Mouse (Mus musculus) cortical plate, adult 2 months (tissue): ENCODE data around the gene Zc3h12a. TPM values are rescaled to one million over a fixed set of nuclear protein-coding genes. Genes with fewer than 3 reads are reported as not detected.

Source experiments
- H3K27ac ChIP-seq: fragments of 200-500 bp; 2 replicates; pipeline ENCODE4 v1.5.1; 2012; ENCODE audit warnings: low read length, control low read depth, inconsistent platforms; ENCODE audit not compliant: insufficient read depth
- H3K4me1 ChIP-seq: fragments of 200-500 bp; 2 replicates; pipeline ENCODE4 v1.6.1; 2011; ENCODE audit warnings: low read length; ENCODE audit not compliant: control insufficient read depth, insufficient read depth
- H3K4me3 ChIP-seq: fragments of 200-500 bp; 2 replicates; pipeline ENCODE4 v1.5.1; 2011; ENCODE audit warnings: mild to moderate bottlenecking, low read length, control low read depth; ENCODE audit not compliant: insufficient read depth
- CTCF ChIP-seq: fragments of 200-500 bp; IDR thresholded peaks from 2 replicates; pipeline ENCODE4 v1.5.1; 2011; ENCODE audit warnings: mild to moderate bottlenecking, control low read depth, low read length; ENCODE audit not compliant: insufficient read depth; ENCODE audit errors: extremely low read depth
- POLR2A ChIP-seq: fragments of 200-500 bp; IDR thresholded peaks from 2 replicates; pipeline ENCODE4 v1.6.1; 2011; ENCODE audit warnings: mild to moderate bottlenecking, low read length, control low read depth; ENCODE audit not compliant: insufficient read depth; ENCODE audit errors: extremely low read depth
- polyA plus RNA-seq: library from polyadenylated mRNA; depleted of rRNA; stranded (reverse); fragments of >200 nt; gene quantifications from 2 replicates; pipeline ENCODE4 v1.2.3, GENCODE M21; 2012

Zc3h12a gene
- polyA plus RNA-seq, 1 experiment: 1.5 TPM

- TF ChIP-seq POLR2A (no peak), CTCF (no peak)
- Histone ChIP-seq H3K27ac (no peak overlapping the region), H3K4me1 (no peaks in the 10 kb centered on the region), H3K4me3 (no peak overlapping the region)
Observed at GRCm38 (mm10) chr4:125161392-125161791, 33.8 kb upstream of the Zc3h12a start.

GRCm38 (mm10) chr4:125160951-125161331, 33.3 kb upstream of the Zc3h12a start:
- Histone ChIP-seq H3K4me1 (no peaks in the 10 kb centered on the region), H3K4me3 (no peak overlapping the region), H3K27ac (no peak overlapping the region)
- TF ChIP-seq CTCF: no peak
- TF ChIP-seq POLR2A: no peak

GRCm38 (mm10) chr4:125160320-125160950, 32.8 kb upstream of the Zc3h12a start:
- Histone ChIP-seq H3K4me1 (no peaks in the 10 kb centered on the region), H3K4me3 (no peak overlapping the region), H3K27ac (no peak overlapping the region)
- no peak for TF ChIP-seq POLR2A
- peak; percentile 96 for TF ChIP-seq CTCF

DNA sequence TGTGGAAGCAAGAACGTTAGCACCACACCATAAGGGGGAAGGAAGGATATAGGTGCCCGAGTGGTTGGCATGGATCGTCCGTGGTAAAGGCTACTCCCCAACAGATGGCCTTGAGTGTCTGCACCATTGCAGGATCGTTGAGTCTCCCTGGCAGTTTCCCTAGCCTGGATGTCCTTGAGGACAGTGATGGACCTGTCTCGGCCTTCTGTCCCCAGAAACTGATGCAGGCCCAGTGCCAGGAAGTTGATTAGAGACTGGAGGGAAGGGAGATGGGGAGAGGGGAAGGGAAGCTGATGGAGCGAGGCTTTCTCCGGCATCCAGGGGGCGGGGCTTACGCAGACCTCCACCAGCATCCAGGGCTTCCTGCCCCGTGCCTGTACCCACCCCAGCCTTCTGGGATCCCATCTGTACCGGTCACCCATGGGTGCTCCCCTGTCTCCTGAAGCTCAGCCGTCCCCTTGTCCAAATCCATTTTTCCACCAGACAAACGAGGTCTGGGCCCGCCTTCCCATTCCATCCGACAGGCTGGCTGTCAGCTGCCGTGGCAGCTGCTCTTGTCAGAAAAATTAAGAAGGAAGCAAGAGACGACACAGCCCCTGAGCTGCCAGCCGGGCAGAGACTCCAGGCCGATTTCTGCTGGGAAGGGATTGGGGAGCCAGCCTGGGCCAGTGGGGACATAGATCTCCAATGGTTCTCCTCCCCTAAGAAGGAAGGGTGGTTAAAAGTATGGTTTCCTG, 31.1 kb upstream of the Zc3h12a start:
- TF ChIP-seq POLR2A (no peak), CTCF (no peak)
- Histone ChIP-seq H3K4me3 (no peak overlapping the region), H3K27ac (no peak overlapping the region), H3K4me1 (no peaks in the 10 kb centered on the region)

DNA sequence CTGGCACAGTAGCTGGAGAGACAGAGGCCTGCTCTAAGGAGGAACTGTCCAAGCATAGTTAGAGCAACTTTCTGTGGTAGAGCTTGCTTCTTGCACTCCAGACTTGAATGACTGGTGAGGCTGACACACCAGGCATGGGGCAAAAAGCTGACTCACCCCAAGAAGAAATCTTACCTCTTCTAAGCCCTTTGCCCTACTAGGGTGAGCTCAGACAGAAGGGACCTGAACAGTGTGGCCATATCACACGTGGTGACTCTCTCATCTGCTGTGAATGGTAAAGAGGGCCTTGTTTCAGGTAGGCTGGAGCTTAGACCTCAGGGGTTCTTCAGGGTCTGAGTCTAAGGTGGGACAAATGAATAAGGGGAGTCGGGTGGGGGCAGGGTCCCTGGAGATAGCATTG, 30.4 kb upstream of the Zc3h12a start:
- no peak overlapping the region for H3K27ac ChIP-seq
- no peak overlapping the region for H3K4me3 ChIP-seq
- no peaks in the 10 kb centered on the region for H3K4me1 ChIP-seq
- TF ChIP-seq POLR2A: no peak
- no peak for TF ChIP-seq CTCF

GRCm38 (mm10) chr4:125157322-125157721, 29.7 kb upstream of the Zc3h12a start:
- Histone ChIP-seq H3K4me1 (no peaks in the 10 kb centered on the region), H3K27ac (no peak overlapping the region), H3K4me3 (no peak overlapping the region)
- TF ChIP-seq POLR2A (no peak), CTCF (no peak)

- Histone ChIP-seq H3K27ac (no peak overlapping the region), H3K4me1 (no peaks in the 10 kb centered on the region), H3K4me3 (no peak overlapping the region)
- TF ChIP-seq POLR2A (no peak), CTCF (no peak)
Observed at GRCm38 (mm10) chr4:125155646-125156045, 28.0 kb upstream of the Zc3h12a start.

- no peaks in the 10 kb centered on the region for H3K4me1 ChIP-seq
- H3K4me3 ChIP-seq: no peak overlapping the region
- H3K27ac ChIP-seq: no peak overlapping the region
- TF ChIP-seq CTCF: no peak
- no peak for TF ChIP-seq POLR2A
Observed at GRCm38 (mm10) chr4:125153659-125154241, 26.1 kb upstream of the Zc3h12a start.

DNA sequence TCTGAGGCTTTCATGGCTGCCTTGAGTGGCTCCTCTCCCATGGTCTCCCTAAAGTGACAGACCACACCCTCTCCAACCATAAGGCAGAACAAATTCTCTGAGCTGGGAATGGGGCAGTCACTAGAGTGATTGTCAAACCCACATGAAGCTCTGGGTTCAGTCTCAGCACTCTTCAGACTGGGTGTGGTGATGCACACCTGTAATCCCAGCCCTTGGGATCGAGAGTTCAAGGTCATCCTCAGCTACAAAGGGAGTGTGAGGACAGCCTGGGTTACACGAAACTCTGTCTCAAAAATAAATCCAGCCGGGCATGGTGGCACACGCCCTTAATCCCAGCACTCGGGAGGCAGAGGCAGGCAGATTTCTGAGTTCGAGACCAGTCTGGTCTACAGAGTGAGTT, 24.8 kb upstream of the Zc3h12a start:
- no peaks in the 10 kb centered on the region for H3K4me1 ChIP-seq
- no peak overlapping the region for H3K4me3 ChIP-seq
- H3K27ac ChIP-seq: no peak overlapping the region
- TF ChIP-seq CTCF (no peak), POLR2A (no peak)

DNA sequence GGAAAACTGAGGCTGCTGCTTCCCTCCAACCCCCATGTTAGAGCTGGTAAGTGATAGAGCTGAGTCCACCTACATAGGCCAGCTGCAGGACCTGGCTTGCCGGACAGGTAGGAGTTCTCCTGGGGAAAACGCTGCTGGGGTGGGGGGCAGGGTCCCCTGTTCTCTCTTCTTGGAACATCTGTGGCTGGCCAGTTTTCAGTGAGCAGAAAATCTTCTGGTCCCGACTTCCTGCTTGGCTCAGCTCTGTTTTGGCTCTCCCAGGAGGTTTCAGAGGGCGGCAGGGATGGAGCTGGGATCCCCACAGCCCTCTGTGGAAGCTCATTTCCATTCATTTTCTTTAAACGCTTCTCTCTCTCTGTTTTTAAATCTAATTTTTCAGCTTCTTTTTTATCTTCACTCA, 21.8 kb upstream of the Zc3h12a start:
- Histone ChIP-seq H3K27ac (no peak overlapping the region), H3K4me3 (no peak overlapping the region), H3K4me1 (no peaks in the 10 kb centered on the region)
- TF ChIP-seq CTCF (no peak), POLR2A (no peak)
